Mouse (Mus musculus) cerebellum, adult 2 months (tissue): Measurements from ENCODE around the gene Cmtm2b. TPM values are rescaled to one million over a fixed set of nuclear protein-coding genes. Genes with fewer than 3 reads are reported as not detected.

ENCODE experiments used
- DNase-seq, 2 experiments: peaks; one replicate each; pipeline ENCODE4 v3.0.0; 2021
- H3K27ac ChIP-seq: fragments of 200-500 bp; 2 replicates; pipeline ENCODE4 v1.5.1; 2012; ENCODE audit warnings: low read length, control low read depth, inconsistent platforms; ENCODE audit not compliant: insufficient read depth
- H3K27me3 ChIP-seq: fragments of 200-500 bp; 2 replicates; pipeline ENCODE4 v1.6.1; 2012; ENCODE audit warnings: inconsistent platforms, mild to moderate bottlenecking, low read length, moderate library complexity; ENCODE audit not compliant: control insufficient read depth, insufficient read depth
- H3K4me1 ChIP-seq: fragments of 200-500 bp; 2 replicates; pipeline ENCODE4 v1.6.1; 2011; ENCODE audit warnings: low read length; ENCODE audit not compliant: control insufficient read depth, insufficient read depth
- H3K4me3 ChIP-seq: fragments of 200-500 bp; replicated peaks from 2 replicates; pipeline ENCODE3; 2011; ENCODE audit warnings: mild to moderate bottlenecking, low read depth, low read length, control low read depth; ENCODE audit not compliant: insufficient read depth
- CTCF ChIP-seq: fragments of 200-500 bp; IDR thresholded peaks from 2 replicates; pipeline ENCODE4 v1.5.1; 2011; ENCODE audit warnings: low read depth, mild to moderate bottlenecking, control low read depth, low read length, moderate library complexity, borderline replicate concordance; ENCODE audit not compliant: insufficient read depth
- POLR2A ChIP-seq: fragments of 200-500 bp; IDR thresholded peaks from 2 replicates; pipeline ENCODE4 v1.6.1; 2011; ENCODE audit warnings: low read length, control low read depth, borderline replicate concordance; ENCODE audit not compliant: insufficient read depth
- WGBS: fragments of 180-500 bp; shearing (Covaris S2); methylation state at CpG from one replicate; pipeline ENCODE4 v1.1.7; 2018; 5-methylcytosine and 5-hydroxymethylcytosine counted together
- polyA plus RNA-seq: library from polyadenylated mRNA; depleted of rRNA; stranded (reverse); fragments of >200 nt; gene quantifications from 2 replicates; pipeline ENCODE4 v1.2.3, GENCODE M21; 2012; rRNA removed

Cmtm2b gene
- polyA plus RNA-seq, 1 experiment: not detected

GRCm38 (mm10) chr8:104379301-104379836 is 57.3 kb downstream of the Cmtm2b start:
- Histone ChIP-seq H3K4me3 (no peak overlapping the region), H3K27ac (no peak overlapping the region), H3K27me3 (no peaks in the 10 kb centered on the region), H3K4me1 (peaks cover 52% of the 10 kb centered on the region)
- DNase-seq: no peak
- 79% methylated on average over 10 of the region's 10 CpGs for WGBS
- TF ChIP-seq POLR2A (no peak), CTCF (no peak)

- 46% methylated on average over 7 of the region's 7 CpGs for WGBS
- H3K27me3 ChIP-seq: no peaks in the 10 kb centered on the region
- H3K27ac ChIP-seq: peak overlapping the region; percentile 63; the same call in 1 of the 2 replicates
- H3K4me1 ChIP-seq: peaks cover 45% of the 10 kb centered on the region
- H3K4me3 ChIP-seq: no peak overlapping the region
- TF ChIP-seq POLR2A (no peak), CTCF (no peak)
- DNase-seq: no peak
These were observed 58.2 kb downstream of the Cmtm2b start for GRCm38 (mm10) chr8:104380269-104380668.

Other genes with a start within 250 kb of the Cmtm2b start
- gene Cdh5, start 220.6 kb upstream of the Cmtm2b start, polyA plus RNA-seq: 9.9 and 10.3 TPM in 2 replicates
- 21.8 and 23.0 TPM in 2 replicates for gene Bean1, start 151.8 kb upstream of the Cmtm2b start, polyA plus RNA-seq
- 37.2 and 38.4 TPM in 2 replicates for gene Tk2, start 73.7 kb upstream of the Cmtm2b start, polyA plus RNA-seq
- 6.9 and 7.9 TPM in 2 replicates for gene Cklf, start 71.4 kb upstream of the Cmtm2b start, polyA plus RNA-seq
- not detected in 2 replicates for gene Cmtm2a, start 29.0 kb upstream of the Cmtm2b start, polyA plus RNA-seq
- not detected in 2 replicates for gene Gm45711, start 12.1 kb upstream of the Cmtm2b start, polyA plus RNA-seq
- not detected in 2 replicates for gene Cmtm1, start 12.1 kb upstream of the Cmtm2b start, polyA plus RNA-seq
- not detected in 2 replicates for gene Gm11020, start 663 bp upstream of the Cmtm2b start, polyA plus RNA-seq
- 16.9 and 18.6 TPM in 2 replicates for gene Cmtm3, start 17.2 kb downstream of the Cmtm2b start, polyA plus RNA-seq
- 31.1 and 33.3 TPM in 2 replicates for gene Cmtm4, start 73.6 kb downstream of the Cmtm2b start, polyA plus RNA-seq
- gene Dync1li2, start 120.8 kb downstream of the Cmtm2b start, polyA plus RNA-seq: 174 and 191 TPM in 2 replicates
- gene Terb1, start 187.7 kb downstream of the Cmtm2b start, polyA plus RNA-seq: 0.23 and 0.40 TPM in 2 replicates
- 96.1 and 96.5 TPM in 2 replicates for gene Nae1, start 212.4 kb downstream of the Cmtm2b start, polyA plus RNA-seq
- 59.8 and 67.8 TPM in 2 replicates for gene Car7, start 212.5 kb downstream of the Cmtm2b start, polyA plus RNA-seq